Mouse (Mus musculus) midbrain, embryonic 16.5 days (tissue): ENCODE data around the gene Hnrnpc. TPM values are rescaled to one million over a fixed set of nuclear protein-coding genes. Genes with fewer than 3 reads are reported as not detected.

Experiments used
- polyA plus RNA-seq: library from polyadenylated mRNA; unstranded; fragments of >200 nt; fragmentation: Nextera tagmentation; extraction: Ambion mirVana; gene quantifications from 2 replicates; pipeline ENCODE4 v1.2.1, GENCODE M21; 2015

Hnrnpc gene
- polyA plus RNA-seq, 1 experiment from 2014 or later, result 449 TPM

Other genes starting within 250 kb of the Hnrnpc start
- gene Mettl17, start 219.2 kb downstream of the Hnrnpc start, polyA plus RNA-seq, result 86.5 and 92.0 TPM in 2 replicates
- gene Slc39a2, start 211.1 kb downstream of the Hnrnpc start, polyA plus RNA-seq, result 2.2 and 3.1 TPM in 2 replicates
- 196 and 269 TPM in 2 replicates for gene Ndrg2, start 189.9 kb downstream of the Hnrnpc start, polyA plus RNA-seq
- not detected in 2 replicates for gene Tppp2, start 185.6 kb downstream of the Hnrnpc start, polyA plus RNA-seq
- not detected in 2 replicates for gene Rnase13, start 181.3 kb downstream of the Hnrnpc start, polyA plus RNA-seq
- gene Arhgef40, start 119.3 kb downstream of the Hnrnpc start, polyA plus RNA-seq, result 78.0 and 79.7 TPM in 2 replicates
- 0.16 and 1.0 TPM in 2 replicates for gene Tmem253, start 88.4 kb downstream of the Hnrnpc start, polyA plus RNA-seq
- 30.3 and 33.6 TPM in 2 replicates for gene Zfp219, start 83.3 kb downstream of the Hnrnpc start, polyA plus RNA-seq
- gene Olfr221, start 61.6 kb downstream of the Hnrnpc start, polyA plus RNA-seq, result not detected in 2 replicates
- gene Rpgrip1, start 6.7 kb upstream of the Hnrnpc start, polyA plus RNA-seq, result 45.9 and 46.5 TPM in 2 replicates
- 38.0 and 46.6 TPM in 2 replicates for gene Supt16, start 93.4 kb upstream of the Hnrnpc start, polyA plus RNA-seq
- 43.1 and 45.5 TPM in 2 replicates for gene Chd8, start 153.8 kb upstream of the Hnrnpc start, polyA plus RNA-seq
- 51.8 and 55.6 TPM in 2 replicates for gene Tox4, start 175.1 kb upstream of the Hnrnpc start, polyA plus RNA-seq
- gene Rab2b, start 175.5 kb upstream of the Hnrnpc start, polyA plus RNA-seq, result 62.5 and 65.9 TPM in 2 replicates
- gene Mettl3, start 201.1 kb upstream of the Hnrnpc start, polyA plus RNA-seq, result 46.9 and 48.1 TPM in 2 replicates
- gene Sall2, start 224.7 kb upstream of the Hnrnpc start, polyA plus RNA-seq, result 47.5 and 49.0 TPM in 2 replicates